Mouse (Mus musculus) urinary bladder, postnatal 4 days (tissue): ENCODE measurements around the gene Ispd.

Experiments used
- DNase-seq, 2 experiments: peaks; one replicate each; pipeline ENCODE4 v3.0.0; 2021 to 2022; ENCODE audit warnings: low spot score in 2 of 2

Ispd gene

DNA sequence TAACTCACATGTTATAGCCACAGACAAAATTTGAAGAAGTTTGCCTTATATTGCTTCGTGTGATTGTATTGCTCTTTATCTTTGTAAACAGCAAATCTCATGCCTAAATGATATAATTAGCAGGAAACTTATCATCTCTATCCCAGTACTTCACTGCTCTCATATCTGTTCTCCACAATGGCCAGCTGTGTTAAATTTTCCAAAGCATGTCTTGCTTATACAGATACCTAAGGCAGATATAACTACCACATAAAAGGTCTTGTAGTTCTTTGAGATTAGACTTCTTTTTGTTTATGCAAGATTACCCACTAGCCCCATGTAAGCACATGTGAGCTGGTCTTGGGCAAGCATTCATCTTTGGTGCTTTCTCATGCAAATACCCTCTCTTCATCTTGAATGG, 327.6 kb downstream of the Ispd start:
- DNase-seq, result no peak

DNA sequence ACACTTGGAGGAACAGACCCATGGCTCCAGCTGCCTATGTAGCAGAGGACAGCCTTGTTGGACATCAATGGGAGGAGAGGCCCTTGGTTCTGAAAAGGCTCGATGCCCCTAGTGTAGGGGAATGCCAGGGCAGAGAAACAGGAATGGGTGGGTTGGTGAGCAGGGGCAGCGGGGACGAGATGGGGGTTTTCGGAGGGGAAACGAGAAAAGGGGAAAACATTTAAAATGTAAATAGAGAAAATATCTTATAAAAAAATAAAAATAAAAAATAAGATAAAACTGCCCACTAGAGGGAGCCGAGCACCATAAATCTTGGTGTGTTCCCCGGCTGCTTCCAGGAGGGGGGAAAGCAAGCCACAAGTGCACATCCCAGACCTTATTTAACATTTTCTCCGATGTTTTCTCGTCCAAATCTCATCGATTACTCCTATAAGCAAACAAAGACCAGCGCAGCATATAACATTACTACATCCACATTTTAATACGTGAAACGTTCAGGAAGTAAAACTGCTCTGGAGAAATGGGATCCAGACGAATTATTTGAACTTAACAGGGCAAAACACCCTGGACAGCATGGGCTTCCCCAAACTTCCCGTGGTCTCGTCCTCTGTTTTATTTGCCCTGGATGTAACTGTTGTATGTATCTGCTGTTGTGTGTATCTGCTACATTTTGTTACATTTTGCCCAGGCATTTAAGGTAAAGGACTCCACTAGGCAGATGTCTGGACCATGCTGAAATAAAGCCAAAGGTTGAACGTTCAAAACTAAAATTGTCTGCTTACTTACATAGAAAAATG, 332.8 kb downstream of the Ispd start:
- no peak for DNase-seq

- DNase-seq, result no peak
Observed at GRCm38 (mm10) chr12:36717526-36717925, 336.3 kb downstream of the Ispd start.

- no peak for DNase-seq
Observed at GRCm38 (mm10) chr12:36718417-36718816, 337.2 kb downstream of the Ispd start.

DNA sequence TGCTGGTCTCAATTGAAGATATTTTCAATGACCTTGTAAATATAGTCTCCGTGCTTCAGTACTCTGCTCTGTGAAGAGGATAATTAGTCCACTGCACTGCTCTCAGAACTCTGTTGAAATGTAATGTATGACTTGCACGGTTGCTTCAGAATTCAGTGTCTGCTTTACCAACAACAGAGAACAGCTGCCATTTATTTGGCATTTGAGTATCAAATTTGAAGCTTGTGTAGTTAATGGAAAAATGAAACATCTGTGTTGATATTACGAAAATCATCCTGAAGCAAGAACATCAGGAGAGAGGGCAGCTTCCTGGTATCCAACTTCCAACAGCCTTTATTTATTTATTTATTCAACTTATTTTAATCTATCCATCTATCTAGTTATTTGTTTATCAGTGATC, 337.8 kb downstream of the Ispd start:
- no peak for DNase-seq

- DNase-seq, result no peak
Observed at GRCm38 (mm10) chr12:36720779-36721178, 339.5 kb downstream of the Ispd start.

GRCm38 (mm10) chr12:36721223-36721622, 340.0 kb downstream of the Ispd start:
- DNase-seq, result no peak

- DNase-seq, result no peak
Observed at GRCm38 (mm10) chr12:36722754-36723153, 341.5 kb downstream of the Ispd start.

GRCm38 (mm10) chr12:36723302-36723701, 342.1 kb downstream of the Ispd start:
- DNase-seq, result no peak

DNA sequence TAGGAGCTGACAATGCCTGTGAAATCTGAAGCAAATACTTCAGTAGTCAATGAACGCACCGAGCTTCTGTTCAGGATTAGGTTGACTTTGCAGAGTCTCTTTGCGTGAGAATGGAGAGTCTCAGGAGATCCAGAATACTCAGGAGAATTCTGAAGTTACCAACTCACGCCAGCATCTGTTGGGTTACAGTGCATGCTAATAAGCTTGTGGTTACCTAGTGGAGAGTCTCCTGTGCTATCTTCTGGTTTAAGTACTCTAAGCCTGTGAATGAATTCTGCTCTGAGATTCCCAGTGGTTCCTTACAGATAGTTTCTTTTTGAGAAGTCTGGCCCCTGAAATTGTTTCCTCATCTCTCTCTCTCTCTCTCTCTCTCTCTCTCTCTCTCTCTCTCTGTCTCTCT, 343.0 kb downstream of the Ispd start:
- DNase-seq, result no peak

DNA sequence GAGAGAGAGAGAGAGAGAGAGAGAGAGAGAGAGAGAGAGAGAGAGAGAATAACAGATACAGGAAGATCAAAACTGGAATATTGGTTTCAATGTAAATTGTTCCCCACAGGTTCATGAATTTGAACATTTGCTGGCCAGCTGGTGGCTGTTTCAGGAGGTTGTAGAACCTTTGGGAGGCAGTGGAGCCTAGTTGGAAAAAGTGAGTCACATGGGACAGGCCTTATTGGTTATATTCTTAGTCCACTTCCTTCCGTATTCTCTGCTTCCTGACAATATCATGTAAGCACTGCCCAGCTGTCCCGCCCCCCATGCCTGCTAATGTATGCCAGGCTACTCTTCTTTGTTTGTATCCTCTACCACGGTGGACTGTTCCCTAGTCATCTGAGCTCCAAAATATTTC, 344.0 kb downstream of the Ispd start:
- DNase-seq, result no peak

- no peak for DNase-seq
Observed at GRCm38 (mm10) chr12:36726026-36726425, 344.8 kb downstream of the Ispd start.

GRCm38 (mm10) chr12:36733673-36734371, 352.6 kb downstream of the Ispd start:
- no peak for DNase-seq
